Mouse (Mus musculus) CH12.LX (cell line): ENCODE measurements at regions not wholly inside any gene's neighbourhood (a gene's known extent, or its start where the extent isn't known, plus 50 kb on each side); places are given as distances from the start of the nearest gene placed in this dataset.

ENCODE experiments used
- CTCF ChIP-seq, 2 experiments: IDR thresholded peaks in 1 of 2; conservative IDR thresholded peaks in 1 of 2; 2 replicates each; pipeline ENCODE4 v1.5.1; 2011 to 2012; ENCODE audit warnings: low read depth in 2 of 2, low read length in 2 of 2, improper control_type of control experiment in 1 of 2, inconsistent platforms in 1 of 2, mild to moderate bottlenecking in 1 of 2, moderate library complexity in 1 of 2
- KAT2A ChIP-seq: IDR thresholded peaks from 2 replicates; pipeline ENCODE4 v1.6.1; 2012; ENCODE audit warnings: low read length, improper control_type of control experiment, inconsistent platforms; ENCODE audit not compliant: insufficient replicate concordance
- POLR2A ChIP-seq: IDR thresholded peaks from 2 replicates; pipeline ENCODE4 v1.6.1; 2011; ENCODE audit warnings: low read depth, mild to moderate bottlenecking, improper control_type of control experiment, low read length
- ZMIZ1 ChIP-seq: IDR thresholded peaks from 2 replicates; pipeline ENCODE4 v1.6.1; 2012; ENCODE audit warnings: low read depth, mild to moderate bottlenecking, inconsistent platforms, low read length, improper control_type of control experiment

DNA sequence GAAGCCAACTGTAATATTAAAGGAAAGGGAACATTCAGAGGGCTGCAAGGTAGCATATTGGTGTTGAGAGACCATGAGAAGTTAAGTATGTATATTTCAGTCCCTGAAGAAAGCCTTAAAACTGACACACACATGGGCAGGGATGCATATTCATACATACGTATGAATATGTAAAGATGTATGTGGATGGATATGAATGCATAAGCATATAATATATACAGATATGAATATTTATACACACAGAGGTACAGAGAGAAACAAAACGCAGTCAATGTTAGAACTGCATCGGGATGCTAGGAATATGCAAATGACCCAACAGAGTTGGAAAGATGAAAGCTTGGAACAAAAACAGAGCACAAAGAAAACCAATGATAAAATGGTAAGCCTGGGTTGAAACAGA, 92.9 kb upstream of the Irx1 start:
- TF ChIP-seq ZMIZ1 (no peak), CTCF (conservative IDR thresholded peaks at IDR 0.05 in 1 of 2, IDR thresholded peaks at IDR 0.05 in 1 of 2; ENCODE audit: low read depth in 2 of 2, low read length in 2 of 2) (no peak), KAT2A (no peak), POLR2A (no peak)
